Mouse (Mus musculus) hindbrain, embryonic 11.5 days (tissue): Measurements from ENCODE around the gene Map7d2. TPM values are rescaled to one million over a fixed set of nuclear protein-coding genes. Genes with fewer than 3 reads are reported as not detected.
"Not testable (repeated sequence)": the region's sequence is repeated elsewhere in the genome, so short reads cannot be mapped to it uniquely, and the experiment has no call there.

ENCODE experiments used
- ATAC-seq: fragments of 200-750 bp; cut with Nextera tagmentation; 2 replicates; pipeline ENCODE4 v1.8.0; 2017; ENCODE audit warnings: mild to moderate bottlenecking, moderate TSS enrichment, moderate library complexity; ENCODE audit not compliant: low FRiP score
- DNase-seq: peaks from one replicate; pipeline ENCODE4 v3.0.0-alpha.2; 2015; ENCODE audit warnings: low spot score
- H3K27ac ChIP-seq: fragments of 300-500 bp; sonication (generic); 2 replicates; pipeline ENCODE4 v1.5.1; 2014; ENCODE audit warnings: mild to moderate bottlenecking, low read depth, low read length
- H3K27me3 ChIP-seq: fragments of 300-500 bp; sonication (generic); 2 replicates; pipeline ENCODE4 v1.6.1; 2014; ENCODE audit warnings: mild to moderate bottlenecking, low read length, moderate library complexity, mixed read lengths; ENCODE audit not compliant: control insufficient read depth, insufficient read depth
- H3K36me3 ChIP-seq: fragments of 300-500 bp; sonication (generic); 2 replicates; pipeline ENCODE4 v1.6.1; 2014; ENCODE audit warnings: mild to moderate bottlenecking, low read length, moderate library complexity, mixed read lengths; ENCODE audit not compliant: control insufficient read depth, insufficient read depth
- H3K4me1 ChIP-seq: fragments of 300-500 bp; sonication (generic); replicated peaks from 2 replicates; pipeline ENCODE4 v1.6.1; 2014; ENCODE audit warnings: low read length, mixed read lengths; ENCODE audit not compliant: control insufficient read depth, insufficient read depth
- H3K4me2 ChIP-seq: fragments of 300-500 bp; sonication (generic); replicated peaks from 2 replicates; pipeline ENCODE4 v1.6.1; 2014; ENCODE audit warnings: mild to moderate bottlenecking, low read depth, low read length
- H3K4me3 ChIP-seq: fragments of 300-500 bp; sonication (generic); 2 replicates; pipeline ENCODE4 v1.5.1; 2014; ENCODE audit warnings: low read depth, low read length
- H3K9ac ChIP-seq: fragments of 300-500 bp; sonication (generic); 2 replicates; pipeline ENCODE4 v1.6.1; 2014; ENCODE audit warnings: low read depth, low read length
- H3K9me3 ChIP-seq: fragments of 300-500 bp; sonication (generic); 2 replicates; pipeline ENCODE4 v1.6.1; 2016; ENCODE audit warnings: low read length; ENCODE audit not compliant: control insufficient read depth
- WGBS: fragments of 180-500 bp; shearing (Covaris S2); extraction: QIAGEN DNeasy Blood & Tissue Kit; methylation state at CpG from one replicate; pipeline ENCODE4 v1.1.7; 2014; 5-methylcytosine and 5-hydroxymethylcytosine counted together
- polyA plus RNA-seq: library from polyadenylated mRNA; unstranded; fragments of >200 nt; fragmentation: Nextera tagmentation; extraction: Ambion mirVana; gene quantifications from 2 replicates; pipeline ENCODE4 v1.2.1, GENCODE M21; 2014

Map7d2 gene
- polyA plus RNA-seq, 1 experiment from 2014 or later: 17.8 TPM

- Histone ChIP-seq H3K27ac (no peak overlapping the region), H3K4me1 (no peaks in the 10 kb centered on the region), H3K9ac (peak overlapping the region; percentile 40; the same call in 1 of the 2 replicates), H3K36me3 (no peaks in the 10 kb centered on the region), H3K4me2 (peak overlapping the region; percentile 84), H3K9me3 (no peaks in the 10 kb centered on the region), H3K4me3 (peak overlapping the region; percentile 54), H3K27me3 (no peaks in the 10 kb centered on the region)
- peak; percentile 80 for ATAC-seq
- 16% methylated on average over 44 of the region's 65 CpGs for WGBS
- peak; percentile 30 for DNase-seq
These were observed 679 bp downstream of the Map7d2 start for GRCm38 (mm10) chrX:159414829-159415673.

GRCm38 (mm10) chrX:159430507-159430906 is 16.1 kb downstream of the Map7d2 start:
- H3K4me3 ChIP-seq, H3K9me3 ChIP-seq, H3K27ac ChIP-seq, H3K27me3 ChIP-seq, H3K9ac ChIP-seq, H3K4me1 ChIP-seq, ATAC-seq, DNase-seq, H3K4me2 ChIP-seq, H3K36me3 ChIP-seq: not testable (repeated sequence)
- WGBS: 97% methylated on average over 3 of the region's 3 CpGs

- H3K27ac ChIP-seq: no peak overlapping the region
- no peaks in the 10 kb centered on the region for H3K9me3 ChIP-seq
- no peak overlapping the region for H3K4me3 ChIP-seq
- DNase-seq (peak; percentile 49), ATAC-seq (no peak)
- H3K9ac ChIP-seq: no peak overlapping the region
- H3K27me3 ChIP-seq: no peaks in the 10 kb centered on the region
- no peaks in the 10 kb centered on the region for H3K4me1 ChIP-seq
- 46% methylated on average over 3 of the region's 3 CpGs for WGBS
- H3K4me2 ChIP-seq: no peak overlapping the region
- no peaks in the 10 kb centered on the region for H3K36me3 ChIP-seq
These were observed 27.8 kb downstream of the Map7d2 start for GRCm38 (mm10) chrX:159442128-159442527.

GRCm38 (mm10) chrX:159447133-159447532 is 32.8 kb downstream of the Map7d2 start:
- Histone ChIP-seq H3K4me2 (no peak overlapping the region), H3K27ac (no peak overlapping the region), H3K9me3 (no peaks in the 10 kb centered on the region), H3K4me1 (no peaks in the 10 kb centered on the region), H3K27me3 (no peaks in the 10 kb centered on the region), H3K36me3 (no peaks in the 10 kb centered on the region), H3K4me3 (no peak overlapping the region), H3K9ac (no peak overlapping the region)
- no peak for ATAC-seq
- WGBS: 81% methylated on average over 1 of the region's 1 CpGs
- no peak for DNase-seq

- H3K27ac ChIP-seq: peak overlapping the region; percentile 51; the same call in 1 of the 2 replicates
- no peaks in the 10 kb centered on the region for H3K27me3 ChIP-seq
- H3K9ac ChIP-seq: peak overlapping the region; percentile 23
- no peaks in the 10 kb centered on the region for H3K36me3 ChIP-seq
- no peaks in the 10 kb centered on the region for H3K4me1 ChIP-seq
- DNase-seq (peak; percentile 63), ATAC-seq (peak; percentile 98)
- peak overlapping the region; percentile 26; the same call in 1 of the 2 replicates for H3K4me2 ChIP-seq
- no peaks in the 10 kb centered on the region for H3K9me3 ChIP-seq
- peak overlapping the region; percentile 16 for H3K4me3 ChIP-seq
- 43% methylated on average over 7 of the region's 7 CpGs for WGBS
These were observed 44.8 kb downstream of the Map7d2 start for GRCm38 (mm10) chrX:159459006-159459654.

GRCm38 (mm10) chrX:159474799-159475198 is 60.4 kb downstream of the Map7d2 start:
- Histone ChIP-seq H3K9me3 (no peaks in the 10 kb centered on the region), H3K36me3 (no peaks in the 10 kb centered on the region), H3K27ac (no peak overlapping the region), H3K27me3 (no peaks in the 10 kb centered on the region), H3K4me1 (no peaks in the 10 kb centered on the region), H3K4me2 (no peak overlapping the region), H3K4me3 (no peak overlapping the region), H3K9ac (no peak overlapping the region)
- 91% methylated on average over 1 of the region's 1 CpGs for WGBS
- ATAC-seq (no peak), DNase-seq (no peak)

- H3K4me2 ChIP-seq, H3K4me1 ChIP-seq, DNase-seq, ATAC-seq, H3K27me3 ChIP-seq, H3K9ac ChIP-seq, H3K4me3 ChIP-seq, H3K27ac ChIP-seq, H3K36me3 ChIP-seq, H3K9me3 ChIP-seq: not testable (repeated sequence)
- WGBS: 84% methylated on average over 4 of the region's 4 CpGs
These were observed 64.0 kb downstream of the Map7d2 start for GRCm38 (mm10) chrX:159478243-159478940.

- no peak overlapping the region for H3K4me2 ChIP-seq
- no peak for DNase-seq
- no peaks in the 10 kb centered on the region for H3K27me3 ChIP-seq
- no peak overlapping the region for H3K27ac ChIP-seq
- no peaks in the 10 kb centered on the region for H3K4me1 ChIP-seq
- H3K36me3 ChIP-seq: no peaks in the 10 kb centered on the region
- H3K9me3 ChIP-seq: no peaks in the 10 kb centered on the region
- no peak for ATAC-seq
- H3K4me3 ChIP-seq: no peak overlapping the region
- H3K9ac ChIP-seq: no peak overlapping the region
- 71% methylated on average over 1 of the region's 1 CpGs for WGBS
These were observed 69.9 kb downstream of the Map7d2 start for GRCm38 (mm10) chrX:159484247-159484646.
